Mouse (Mus musculus): ENCODE measurements around the gene Casq2.

Gene Casq2

GRCm38 (mm10) chr3:102086283-102086682 lies at the start of gene Casq2:
Casq2 (plus strand) TSS chr3:102086415.
- no peak for DNase-seq

DNA sequence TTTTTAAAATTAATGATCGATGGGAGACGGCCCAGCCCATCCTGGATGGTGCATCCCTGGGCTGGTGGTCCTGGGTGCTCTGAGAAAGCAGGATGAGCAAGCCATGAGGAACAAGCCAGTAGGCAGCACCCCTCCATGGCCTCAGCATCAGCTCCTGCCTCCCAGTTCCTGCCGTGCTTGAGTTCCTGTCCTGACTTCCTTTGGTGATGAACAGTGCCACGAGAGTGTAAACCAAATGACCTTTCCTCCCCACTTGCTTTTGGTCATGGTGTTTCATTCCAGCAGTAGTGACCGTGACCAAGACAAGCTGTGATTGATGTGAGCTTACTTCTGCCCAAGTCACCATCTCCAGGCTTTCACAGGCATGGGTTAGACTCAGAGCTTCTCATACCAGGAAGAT lies 48.4 kb upstream of the Casq2 start:
- no peak for DNase-seq

DNA sequence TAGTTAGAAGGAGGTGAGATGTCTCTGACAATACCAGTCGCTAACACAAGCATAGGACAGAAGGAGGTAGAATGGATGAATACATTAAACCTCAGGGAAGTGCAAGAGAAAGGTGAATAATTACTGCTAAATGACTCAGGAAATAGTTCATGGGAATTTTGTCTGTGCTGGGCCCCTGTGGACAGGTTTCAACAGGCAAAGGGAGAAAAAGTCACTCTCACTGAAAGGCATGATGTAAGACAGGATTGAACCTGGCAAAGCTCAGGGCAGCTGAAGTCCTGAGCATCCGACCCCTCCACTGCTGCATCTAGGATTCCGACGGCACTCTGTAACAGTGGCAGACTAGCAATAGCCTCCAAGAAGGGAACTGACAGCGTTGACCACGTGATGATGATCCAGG lies 47.6 kb upstream of the Casq2 start:
- DNase-seq: no peak

GRCm38 (mm10) chr3:102041632-102042031 lies 44.6 kb upstream of the Casq2 start:
- DNase-seq: no peak

DNA sequence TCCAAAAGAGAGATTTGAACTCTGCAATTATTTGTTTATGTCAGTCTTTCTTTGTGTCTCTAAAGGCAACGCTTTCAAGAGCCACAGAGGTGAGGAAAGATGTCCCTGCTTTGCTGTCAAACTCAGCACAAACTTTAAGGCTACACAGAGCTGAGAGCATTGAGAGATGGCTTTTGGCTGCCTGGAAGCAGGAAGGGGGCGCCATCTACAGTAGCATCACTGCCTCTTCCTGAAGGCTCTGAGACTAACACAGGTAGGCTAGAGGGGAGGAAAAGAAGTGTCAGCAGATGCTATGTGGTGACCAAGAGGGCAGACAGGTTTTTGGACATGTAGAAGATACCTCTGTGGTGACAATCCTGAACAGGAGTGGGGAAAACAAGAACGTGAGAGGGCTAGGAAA lies 41.1 kb upstream of the Casq2 start:
- no peak for DNase-seq

- no peak for DNase-seq
These were observed 38.7 kb upstream of the Casq2 start for GRCm38 (mm10) chr3:102047532-102047931.

- no peak for DNase-seq
These were observed 36.8 kb upstream of the Casq2 start for GRCm38 (mm10) chr3:102049207-102050104.

GRCm38 (mm10) chr3:102052036-102052435 lies 34.2 kb upstream of the Casq2 start:
- DNase-seq: no peak

DNA sequence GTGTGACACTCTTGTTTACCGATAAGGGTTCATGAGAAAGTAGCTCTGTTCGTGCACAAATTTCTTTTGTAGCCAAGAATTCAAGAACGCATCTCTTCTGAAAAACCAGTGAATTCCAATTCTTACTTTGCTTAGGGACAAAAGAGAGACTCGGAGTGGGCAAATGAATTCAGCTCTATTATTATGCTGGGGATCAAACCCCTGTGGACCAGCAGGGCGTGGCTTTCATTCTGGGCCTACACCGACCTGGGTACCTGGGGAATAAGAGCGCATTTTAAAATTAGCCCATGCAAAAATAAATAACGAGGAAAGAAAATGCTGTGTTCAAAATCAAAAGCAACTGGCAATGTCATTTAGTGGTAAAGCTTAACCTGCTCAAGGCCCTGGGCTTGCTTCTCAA lies 32.9 kb upstream of the Casq2 start:
- DNase-seq: no peak

DNA sequence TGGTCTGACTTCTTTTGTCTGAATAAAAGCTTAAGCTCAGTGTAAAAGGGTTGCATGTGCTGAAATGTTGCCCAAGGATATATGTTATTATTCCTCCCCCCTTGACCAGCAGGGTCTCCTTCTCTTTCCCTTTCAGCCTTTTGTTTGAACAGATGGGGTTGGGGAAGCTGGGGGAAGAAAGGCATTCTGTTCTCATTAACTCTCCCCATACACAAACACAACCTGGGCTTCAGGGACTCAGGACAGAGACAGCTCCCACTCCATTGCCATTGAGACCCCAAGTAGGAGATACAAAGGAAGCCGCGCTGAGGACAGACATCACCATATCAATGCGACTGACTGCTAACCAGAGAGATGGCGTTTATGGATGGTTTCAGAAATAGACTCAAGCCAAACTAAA lies 30.3 kb upstream of the Casq2 start:
- DNase-seq: no peak

- DNase-seq: no peak
These were observed 26.1 kb upstream of the Casq2 start for GRCm38 (mm10) chr3:102060065-102060464.

DNA sequence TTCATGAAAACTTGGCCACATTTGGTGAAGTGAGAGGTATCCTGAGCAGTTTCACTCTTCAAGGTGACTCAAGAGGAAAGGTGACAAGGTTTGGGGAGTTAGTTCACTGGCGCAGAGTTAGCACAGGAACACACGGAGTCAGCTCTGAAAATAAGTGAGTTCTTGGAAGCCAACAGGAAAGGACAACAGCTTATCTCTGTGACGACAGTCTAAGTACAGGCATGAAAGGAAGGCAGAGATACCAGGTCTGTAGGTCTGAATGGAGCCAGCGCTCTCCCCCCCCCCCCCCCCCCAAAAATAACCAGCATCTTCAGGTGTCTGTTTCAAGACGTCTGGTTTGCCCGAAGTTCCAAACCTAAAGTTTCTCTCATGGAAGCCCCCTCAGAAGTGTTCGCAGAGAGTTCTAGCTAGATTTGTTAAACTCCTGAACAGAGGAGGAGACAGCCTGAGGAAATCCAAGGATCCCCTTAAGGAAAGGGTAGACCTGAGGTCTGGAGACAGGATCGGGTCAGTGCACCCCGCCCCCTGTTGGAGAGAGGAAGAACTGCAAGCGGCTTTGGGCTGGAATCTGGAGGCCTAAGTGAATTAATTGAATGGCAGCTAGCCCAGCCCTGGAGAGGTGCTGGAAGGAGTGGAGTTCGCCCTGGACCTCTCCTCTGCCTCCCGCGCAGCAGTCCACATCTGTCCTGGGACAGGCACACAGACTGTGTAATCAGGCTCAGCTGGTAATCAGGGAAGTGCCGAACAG lies 24.1 kb upstream of the Casq2 start:
- peak; percentile 19 to 34 for DNase-seq

GRCm38 (mm10) chr3:102062671-102063010 lies 23.6 kb upstream of the Casq2 start:
- no peak for DNase-seq

- no peak for DNase-seq
These were observed 22.7 kb upstream of the Casq2 start for GRCm38 (mm10) chr3:102063273-102064120.

DNA sequence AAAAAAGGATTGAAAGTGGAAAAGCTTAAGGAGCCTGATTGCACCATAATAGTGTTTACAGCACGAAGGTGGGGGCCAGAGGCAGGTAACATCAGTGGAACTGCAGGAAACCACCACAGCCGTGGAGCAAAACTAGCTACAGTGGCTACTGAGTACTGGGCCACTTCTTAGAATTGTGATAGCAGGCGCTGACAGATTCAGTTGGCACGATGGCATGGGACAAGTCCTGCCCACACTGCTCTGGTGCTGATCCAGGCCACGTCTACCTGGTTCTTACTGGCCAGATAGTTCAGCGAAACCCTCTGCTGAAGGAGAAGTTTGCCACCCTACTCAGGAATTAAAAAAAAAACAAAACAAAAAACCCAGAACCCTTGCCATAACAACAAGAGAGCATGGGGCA lies 21.6 kb upstream of the Casq2 start:
- no peak for DNase-seq

GRCm38 (mm10) chr3:102067306-102067705 lies 18.9 kb upstream of the Casq2 start:
- DNase-seq: no peak

DNA sequence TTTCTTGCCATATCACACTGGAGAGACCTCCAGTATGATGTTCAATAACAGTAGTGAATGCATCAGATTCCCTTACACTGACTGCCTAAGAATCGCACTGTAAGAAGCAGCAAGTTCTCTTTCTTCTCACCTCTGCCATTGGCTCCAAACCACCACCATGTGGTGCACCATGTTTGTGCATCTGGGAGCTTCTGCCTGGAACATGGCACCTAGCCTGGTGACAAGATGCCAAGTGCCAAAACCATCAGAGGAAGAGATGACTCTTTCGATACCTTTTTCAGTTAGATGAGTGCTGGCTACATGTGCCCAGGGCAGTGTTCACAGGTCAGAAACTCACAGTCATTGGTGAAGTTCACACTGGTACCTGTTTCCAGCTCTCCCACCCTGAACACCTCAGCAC lies 18.4 kb upstream of the Casq2 start:
- no peak for DNase-seq

- no peak for DNase-seq
These were observed 17.0 kb upstream of the Casq2 start for GRCm38 (mm10) chr3:102069260-102069659.

- DNase-seq: no peak
These were observed 16.5 kb upstream of the Casq2 start for GRCm38 (mm10) chr3:102069686-102070085.

- no peak for DNase-seq
These were observed 15.9 kb upstream of the Casq2 start for GRCm38 (mm10) chr3:102070360-102070759.

DNA sequence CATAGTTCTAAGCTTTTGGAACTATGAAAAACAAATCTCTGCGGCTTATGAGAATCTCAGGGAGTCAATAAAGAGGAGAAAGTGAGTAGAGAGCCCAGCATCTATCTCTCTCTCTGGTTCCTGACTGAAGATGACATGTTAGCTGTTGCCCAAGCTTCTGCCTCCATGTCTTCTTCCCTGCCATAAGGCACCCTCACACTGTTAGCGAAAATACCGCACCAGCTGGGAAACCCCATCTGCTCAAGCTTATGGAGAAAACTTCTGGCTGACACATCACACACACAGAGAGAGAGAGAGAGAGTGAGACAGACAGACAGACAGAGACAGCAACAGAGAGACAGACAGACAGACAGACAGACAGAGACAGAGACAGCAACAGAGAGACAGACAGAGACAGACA lies 15.2 kb upstream of the Casq2 start:
- no peak for DNase-seq

DNA sequence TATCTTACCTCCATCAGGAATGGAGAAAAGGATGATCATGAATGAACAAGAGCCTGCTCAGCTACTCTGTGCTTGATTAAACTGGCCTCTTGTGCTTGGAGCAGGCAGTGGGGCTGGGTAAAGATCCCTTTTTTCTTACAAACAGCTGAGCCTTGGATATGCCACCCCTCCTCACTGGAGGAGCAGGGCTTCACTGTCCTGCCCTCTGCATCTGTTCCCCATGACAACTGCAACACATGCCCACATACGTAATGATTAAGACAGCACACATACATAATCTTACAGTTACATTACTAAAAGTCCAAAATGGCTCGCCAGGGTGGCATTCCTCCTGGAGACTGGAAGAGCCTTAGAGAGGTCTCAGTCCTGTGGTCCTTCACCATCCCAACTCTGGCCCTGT lies 6.8 kb upstream of the Casq2 start:
- no peak for DNase-seq

GRCm38 (mm10) chr3:102081862-102082261 lies 4.4 kb upstream of the Casq2 start:
- peak; percentile 5 to 7 for DNase-seq
